Mouse (Mus musculus): ENCODE data around the gene Ropn1l. TPM values are rescaled to one million over a fixed set of nuclear protein-coding genes. Genes with fewer than 3 reads are reported as not detected.
A peak's percentile ranks its signal among the peaks of the same experiment; 100 is the strongest.

Gene Ropn1l
- total and polyA plus RNA-seq, 2 experiments from 2014 or later = 1.2 to 3.1 TPM

DNA sequence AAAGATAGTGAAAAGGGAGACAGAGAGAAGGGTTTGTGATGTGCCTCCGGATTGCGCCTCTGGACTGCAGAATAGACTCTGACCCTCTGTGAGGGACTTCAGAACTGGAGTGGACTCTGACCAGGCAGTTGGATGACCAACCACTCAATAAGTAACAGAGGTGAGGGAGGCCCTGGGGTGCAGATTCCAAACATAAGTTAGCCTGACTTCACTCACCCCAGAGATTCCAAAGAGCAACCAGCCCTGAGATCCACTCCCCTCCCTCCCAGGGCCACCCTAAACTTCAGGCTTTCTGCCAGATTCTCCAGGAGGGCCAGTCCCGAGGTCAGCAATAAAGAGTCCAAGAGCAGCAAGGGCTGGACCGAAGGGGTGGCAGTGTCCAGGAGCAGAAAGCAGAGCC, 46.0 kb downstream of the Ropn1l start:
- TF ChIP-seq CTCF (IDR thresholded peaks at IDR 0.05; ENCODE audit: low read depth) = no peak
- DNase-seq (no peak), ATAC-seq (no peak)
- no peaks in the 10 kb centered on the region for H3K9me3 ChIP-seq (ENCODE audit: low read length)
- no peak overlapping the region for H3K9ac ChIP-seq
- H3K27ac ChIP-seq (ENCODE audit: low read depth, low read length) = no peak overlapping the region
- H3K4me2 ChIP-seq (ENCODE audit: low read depth) = no peak overlapping the region
- H3K4me1 ChIP-seq (ENCODE audit: insufficient read depth) = no peaks in the 10 kb centered on the region
- H3K27me3 ChIP-seq (ENCODE audit: insufficient read depth, low read length) = no peaks in the 10 kb centered on the region
- no peak overlapping the region for H3K4me3 ChIP-seq (ENCODE audit: low read depth, low read length)
- 75% methylated on average over 4 of the region's 4 CpGs for WGBS
- H3K36me3 ChIP-seq (ENCODE audit: insufficient read depth) = no peaks in the 10 kb centered on the region

- H3K9me3 ChIP-seq (ENCODE audit: low read length) = no peaks in the 10 kb centered on the region
- ATAC-seq (no peak), DNase-seq (no peak)
- no peaks in the 10 kb centered on the region for H3K27me3 ChIP-seq (ENCODE audit: insufficient read depth, low read length)
- H3K27ac ChIP-seq (ENCODE audit: low read depth, low read length) = no peak overlapping the region
- no peak overlapping the region for H3K4me2 ChIP-seq (ENCODE audit: low read depth)
- H3K36me3 ChIP-seq (ENCODE audit: insufficient read depth) = no peaks in the 10 kb centered on the region
- H3K4me1 ChIP-seq (ENCODE audit: insufficient read depth) = no peaks in the 10 kb centered on the region
- no peak overlapping the region for H3K9ac ChIP-seq
- WGBS = 91% methylated on average over 5 of the region's 5 CpGs
- TF ChIP-seq CTCF (IDR thresholded peaks at IDR 0.05; ENCODE audit: low read depth) = no peak
- no peak overlapping the region for H3K4me3 ChIP-seq (ENCODE audit: low read depth, low read length)
Measured at GRCm38 (mm10) chr15:31406881-31407280, 46.7 kb downstream of the Ropn1l start.

DNA sequence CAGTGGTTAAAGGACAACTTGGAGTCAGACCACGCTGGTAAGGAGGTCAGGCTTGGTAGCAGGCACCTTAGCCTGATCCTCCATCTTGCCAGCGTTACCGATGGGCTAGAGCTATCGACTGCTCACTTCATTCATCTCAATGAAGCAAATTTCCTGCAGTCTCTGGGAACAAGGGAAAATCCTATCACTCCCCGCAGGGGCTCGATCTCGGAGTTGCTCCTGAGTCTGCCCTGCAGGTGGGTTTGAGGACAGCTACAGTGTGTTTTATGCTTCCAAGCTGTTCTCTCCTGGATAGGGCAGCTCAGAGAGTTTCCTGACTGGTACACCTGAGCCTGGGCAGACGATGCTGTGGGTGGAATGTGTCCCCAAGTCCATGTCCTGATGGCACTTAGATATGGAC, 49.2 kb downstream of the Ropn1l start:
- H3K9me3 ChIP-seq (ENCODE audit: low read length) = no peaks in the 10 kb centered on the region
- DNase-seq (no peak), ATAC-seq (no peak)
- no peaks in the 10 kb centered on the region for H3K36me3 ChIP-seq (ENCODE audit: insufficient read depth)
- 87% methylated on average over 8 of the region's 8 CpGs for WGBS
- no peaks in the 10 kb centered on the region for H3K4me1 ChIP-seq (ENCODE audit: insufficient read depth)
- H3K27me3 ChIP-seq (ENCODE audit: insufficient read depth, low read length) = no peaks in the 10 kb centered on the region
- no peak for TF ChIP-seq CTCF (IDR thresholded peaks at IDR 0.05; ENCODE audit: low read depth)
- H3K9ac ChIP-seq = no peak overlapping the region
- no peak overlapping the region for H3K4me2 ChIP-seq (ENCODE audit: low read depth)
- H3K4me3 ChIP-seq (ENCODE audit: low read depth, low read length) = no peak overlapping the region
- H3K27ac ChIP-seq (ENCODE audit: low read depth, low read length) = no peak overlapping the region

DNA sequence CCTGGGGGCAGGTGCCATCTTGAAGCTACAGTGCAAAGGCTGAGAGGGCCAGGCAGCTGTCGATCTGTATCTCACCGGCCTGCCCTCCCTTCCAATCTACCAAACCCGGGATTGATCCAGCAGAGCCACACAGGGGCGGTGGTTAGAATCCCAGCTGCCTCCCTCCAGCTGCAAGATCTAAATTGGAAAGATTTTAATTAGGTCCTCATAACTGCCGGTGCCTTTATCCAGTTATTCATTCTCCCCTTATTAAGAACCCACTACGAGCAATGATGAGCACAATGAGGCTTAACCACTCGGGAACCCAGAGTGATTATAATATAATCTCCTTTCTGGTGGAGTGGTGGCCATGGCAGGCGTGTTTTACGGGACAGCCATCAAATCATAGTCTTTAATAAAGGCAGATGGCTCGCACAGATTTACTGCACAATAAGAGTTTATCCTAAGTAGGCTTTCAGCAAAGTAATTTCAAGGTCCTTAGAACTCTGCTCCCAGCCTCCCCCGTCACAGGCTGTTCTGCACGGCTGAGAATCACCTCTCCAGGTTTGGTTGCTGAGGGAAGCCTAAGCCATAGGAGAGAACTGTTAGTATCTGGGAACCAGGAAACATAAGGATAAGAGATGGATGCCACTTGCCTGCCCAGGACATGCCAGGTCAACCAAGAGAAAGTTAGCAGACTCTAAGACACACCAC, 51.2 kb downstream of the Ropn1l start:
- 17% methylated on average over 12 of the region's 12 CpGs for WGBS
- no peak overlapping the region for H3K9ac ChIP-seq
- H3K27me3 ChIP-seq (ENCODE audit: insufficient read depth, low read length) = no peaks in the 10 kb centered on the region
- no peak overlapping the region for H3K4me2 ChIP-seq (ENCODE audit: low read depth)
- DNase-seq (no peak), ATAC-seq (peak; percentile 61; the same call in 1 of the 2 replicates)
- no peak overlapping the region for H3K4me3 ChIP-seq (ENCODE audit: low read depth, low read length)
- no peaks in the 10 kb centered on the region for H3K9me3 ChIP-seq (ENCODE audit: low read length)
- TF ChIP-seq CTCF (IDR thresholded peaks at IDR 0.05; ENCODE audit: low read depth) = no peak
- H3K36me3 ChIP-seq (ENCODE audit: insufficient read depth) = no peaks in the 10 kb centered on the region
- H3K27ac ChIP-seq (ENCODE audit: low read depth, low read length) = no peak overlapping the region
- H3K4me1 ChIP-seq (ENCODE audit: insufficient read depth) = no peaks in the 10 kb centered on the region

DNA sequence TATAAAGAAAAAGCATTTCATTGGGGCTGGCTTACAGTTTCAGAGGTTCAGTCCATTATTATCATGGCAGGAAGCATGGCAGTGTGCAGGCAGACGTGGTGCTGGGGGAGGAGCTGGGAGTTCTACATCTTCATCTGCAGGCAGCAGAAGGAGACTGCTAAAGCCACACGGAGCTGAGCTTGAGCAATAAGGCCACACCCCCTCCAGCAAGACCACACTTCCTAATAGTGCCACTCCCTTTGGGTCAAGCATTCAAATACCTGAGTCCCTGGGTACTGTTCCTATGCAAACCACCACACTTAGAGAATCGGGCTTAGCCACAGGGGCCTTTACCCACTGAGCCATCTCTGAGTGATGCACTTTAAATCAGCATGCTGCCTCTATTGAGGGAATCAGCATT, 52.6 kb downstream of the Ropn1l start:
- H3K27me3 ChIP-seq (ENCODE audit: insufficient read depth, low read length) = no peaks in the 10 kb centered on the region
- no peak for TF ChIP-seq CTCF (IDR thresholded peaks at IDR 0.05; ENCODE audit: low read depth)
- no peak overlapping the region for H3K9ac ChIP-seq
- H3K27ac ChIP-seq (ENCODE audit: low read depth, low read length) = no peak overlapping the region
- H3K36me3 ChIP-seq (ENCODE audit: insufficient read depth) = no peaks in the 10 kb centered on the region
- H3K4me1 ChIP-seq (ENCODE audit: insufficient read depth) = no peaks in the 10 kb centered on the region
- no peaks in the 10 kb centered on the region for H3K9me3 ChIP-seq (ENCODE audit: low read length)
- no peak overlapping the region for H3K4me2 ChIP-seq (ENCODE audit: low read depth)
- no peak for DNase-seq
- WGBS = 39% methylated on average over 3 of the region's 3 CpGs
- ATAC-seq = no peak
- no peak overlapping the region for H3K4me3 ChIP-seq (ENCODE audit: low read depth, low read length)

DNA sequence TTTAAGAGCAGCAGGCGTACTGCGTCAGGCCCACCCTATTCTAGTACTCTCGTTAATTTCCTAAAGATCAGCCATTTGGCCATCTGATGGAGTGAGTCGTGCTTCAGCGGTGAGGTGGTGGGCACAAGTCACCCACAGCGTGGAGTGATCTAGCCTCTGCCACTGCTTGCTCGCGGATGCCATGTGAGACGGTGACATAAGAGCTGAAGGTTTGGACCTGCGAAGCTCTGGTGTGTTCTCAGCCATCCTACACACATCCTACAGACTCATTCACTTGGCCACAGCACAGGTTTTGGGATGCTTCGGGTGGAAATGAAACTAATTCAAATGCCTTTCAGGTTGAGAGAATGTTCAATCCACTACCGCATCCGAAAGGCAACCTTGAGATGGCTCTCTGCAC, 54.8 kb downstream of the Ropn1l start:
- no peak for DNase-seq
- H3K4me3 ChIP-seq (ENCODE audit: low read depth, low read length) = no peak overlapping the region
- no peak for ATAC-seq

DNA sequence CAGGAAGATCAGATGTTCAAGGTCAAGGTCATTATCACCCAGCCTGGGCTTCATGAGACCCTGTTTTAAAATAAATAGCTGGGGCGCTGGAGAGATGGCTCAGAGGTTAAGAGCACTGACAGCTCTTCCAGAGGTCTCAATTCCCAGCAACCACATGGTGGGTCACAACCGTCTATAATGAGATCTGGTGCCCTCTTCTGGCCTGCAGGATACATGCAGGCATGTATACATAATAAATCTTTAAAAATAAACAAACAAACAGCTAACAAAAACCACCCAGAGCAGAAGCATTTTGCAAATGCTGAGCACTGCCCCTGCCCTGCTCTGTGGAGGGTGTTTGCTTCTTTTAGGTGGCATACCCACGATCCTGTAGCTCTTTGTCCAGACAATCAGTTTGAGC, 56.2 kb downstream of the Ropn1l start:
- no peak overlapping the region for H3K4me2 ChIP-seq (ENCODE audit: low read depth)
- H3K27ac ChIP-seq (ENCODE audit: low read depth, low read length) = no peak overlapping the region
- no peaks in the 10 kb centered on the region for H3K36me3 ChIP-seq (ENCODE audit: insufficient read depth)
- ATAC-seq = no peak
- WGBS = 81% methylated on average over 3 of the region's 3 CpGs
- no peak for TF ChIP-seq CTCF (IDR thresholded peaks at IDR 0.05; ENCODE audit: low read depth)
- H3K9ac ChIP-seq = no peak overlapping the region
- H3K4me1 ChIP-seq (ENCODE audit: insufficient read depth) = no peaks in the 10 kb centered on the region
- no peak overlapping the region for H3K4me3 ChIP-seq (ENCODE audit: low read depth, low read length)
- H3K27me3 ChIP-seq (ENCODE audit: insufficient read depth, low read length) = no peaks in the 10 kb centered on the region
- no peak for DNase-seq
- no peaks in the 10 kb centered on the region for H3K9me3 ChIP-seq (ENCODE audit: low read length)

More for the DNA sequence above, 54.8 kb downstream of the Ropn1l start:
- Histone ChIP-seq H3K27me3 (ENCODE audit: insufficient read depth, low read length) (no peaks in the 10 kb centered on the region), H3K4me2 (ENCODE audit: low read depth) (no peak overlapping the region), H3K9ac (no peak overlapping the region), H3K36me3 (ENCODE audit: insufficient read depth) (no peaks in the 10 kb centered on the region), H3K9me3 (ENCODE audit: low read length) (no peaks in the 10 kb centered on the region), H3K4me1 (ENCODE audit: insufficient read depth) (no peaks in the 10 kb centered on the region), H3K27ac (ENCODE audit: low read depth, low read length) (no peak overlapping the region)
- 93% methylated on average over 13 of the region's 13 CpGs for WGBS
- TF ChIP-seq CTCF (IDR thresholded peaks at IDR 0.05; ENCODE audit: low read depth) = no peak
